Mouse (Mus musculus) hindbrain, embryonic 15.5 days (tissue): Measurements from ENCODE around the gene Krt79. TPM values are rescaled to one million over a fixed set of nuclear protein-coding genes. Genes with fewer than 3 reads are reported as not detected.

ENCODE experiments used
- ATAC-seq: fragments of 200-750 bp; cut with Nextera tagmentation; 2 replicates; pipeline ENCODE4 v1.8.0; 2017; ENCODE audit warnings: low read depth, moderate number of reproducible peaks, moderate TSS enrichment; ENCODE audit not compliant: low FRiP score
- H3K27ac ChIP-seq: fragments of 300-500 bp; sonication (generic); replicated peaks from 2 replicates; pipeline ENCODE4 v1.5.1; 2015; ENCODE audit warnings: mild to moderate bottlenecking, inconsistent platforms
- H3K27me3 ChIP-seq: fragments of 300-500 bp; sonication (generic); 2 replicates; pipeline ENCODE4 v1.6.1; 2015; ENCODE audit warnings: control low read depth, inconsistent platforms
- H3K36me3 ChIP-seq: fragments of 300-500 bp; sonication (generic); 2 replicates; pipeline ENCODE4 v1.6.1; 2015; ENCODE audit warnings: control low read depth, inconsistent platforms
- H3K4me1 ChIP-seq: fragments of 300-500 bp; sonication (generic); replicated peaks from 2 replicates; pipeline ENCODE4 v1.6.1; 2015; ENCODE audit warnings: control low read depth, inconsistent platforms
- H3K4me2 ChIP-seq: fragments of 300-500 bp; sonication (generic); 2 replicates; pipeline ENCODE4 v1.6.1; 2015; ENCODE audit warnings: moderate library complexity, mild to moderate bottlenecking, inconsistent platforms
- H3K4me3 ChIP-seq: fragments of 300-500 bp; sonication (generic); 2 replicates; pipeline ENCODE4 v1.5.1; 2015; ENCODE audit warnings: mild to moderate bottlenecking, inconsistent platforms
- H3K9ac ChIP-seq: fragments of 300-500 bp; sonication (generic); 2 replicates; pipeline ENCODE4 v1.6.1; 2015; ENCODE audit warnings: inconsistent platforms
- H3K9me3 ChIP-seq: fragments of 300-500 bp; sonication (generic); 2 replicates; pipeline ENCODE4 v1.6.1; 2016; ENCODE audit warnings: control low read depth, inconsistent platforms
- WGBS: fragments of 180-500 bp; shearing (Covaris S2); methylation state at CpG from one replicate; pipeline ENCODE4 v1.1.7; 2015; 5-methylcytosine and 5-hydroxymethylcytosine counted together
- polyA plus RNA-seq: library from polyadenylated mRNA; unstranded; fragments of >200 nt; fragmentation: Nextera tagmentation; extraction: Ambion mirVana; gene quantifications from 2 replicates; pipeline ENCODE4 v1.2.1, GENCODE M21; 2015

The Krt79 gene
- polyA plus RNA-seq: 0.41 and 0.70 TPM in 2 replicates

DNA sequence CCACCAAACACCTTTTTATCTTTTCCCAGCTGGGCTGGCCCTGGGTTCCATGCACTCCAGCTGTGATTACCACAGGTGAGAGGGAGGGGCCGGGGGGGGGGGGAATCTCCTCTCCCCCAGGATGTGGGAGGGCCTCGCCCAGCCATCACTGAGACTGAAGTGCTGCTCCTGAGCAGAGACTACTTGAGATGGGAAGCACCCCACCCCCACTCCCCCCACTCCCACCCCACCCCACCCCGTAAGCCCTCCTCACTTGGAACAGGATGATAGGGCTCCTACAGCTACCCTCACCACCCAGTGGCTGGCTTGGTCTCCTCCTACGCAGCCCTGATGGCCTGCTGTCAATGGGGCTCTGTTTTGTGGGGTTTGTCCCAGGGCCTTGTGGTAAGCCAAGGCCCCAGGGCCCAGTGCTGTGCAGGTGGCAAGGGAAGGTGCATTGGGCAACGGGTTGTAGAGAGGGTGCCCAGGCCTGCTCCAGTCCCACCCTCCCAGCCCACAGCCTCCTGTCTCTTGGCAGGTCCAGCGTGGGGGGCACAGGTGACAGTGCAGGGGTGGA lies at the start of gene Krt79:
TSS of gene Krt79 (minus strand) at position 51 of the 556 bp plus-strand sequence.
- ATAC-seq: no peak
- H3K4me3 ChIP-seq: no peak within 1 kb of the TSS
- H3K9me3 ChIP-seq: no peaks in the 10 kb centered on the region
- no peak within 1 kb of the TSS for H3K9ac ChIP-seq
- WGBS: 85% methylated on average over 6 of the region's 6 CpGs
- H3K4me2 ChIP-seq: no peak within 1 kb of the TSS
- no peaks in the 10 kb centered on the region for H3K27me3 ChIP-seq
- H3K4me1 ChIP-seq: peaks cover 5% of the 10 kb centered on the region; the same call in 1 of the 2 replicates
- no peaks in the 10 kb centered on the region for H3K36me3 ChIP-seq
- no peak within 1 kb of the TSS for H3K27ac ChIP-seq

DNA sequence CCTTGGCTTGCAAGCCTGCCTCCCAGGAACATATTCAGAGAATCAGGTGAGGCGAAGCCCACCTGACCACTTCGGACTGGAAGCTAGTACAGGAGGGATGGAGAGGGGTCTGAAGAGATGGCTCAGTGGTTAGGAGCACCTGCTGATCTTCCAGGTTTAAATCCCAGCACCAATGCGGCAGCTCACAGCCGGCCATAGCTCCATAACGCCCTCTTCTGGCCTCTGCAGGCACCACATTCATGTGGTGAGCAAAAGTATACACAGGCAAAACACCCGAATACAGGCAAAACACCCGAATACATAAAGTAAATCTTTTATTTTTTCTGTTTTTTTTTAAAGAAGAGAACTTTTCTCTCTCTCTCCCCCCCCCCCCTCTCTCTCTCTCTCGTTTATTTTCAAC lies 48.6 kb upstream of the Krt79 start:
- Histone ChIP-seq H3K9ac (no peak overlapping the region), H3K27ac (no peak overlapping the region), H3K4me1 (peaks cover 4% of the 10 kb centered on the region; the same call in 1 of the 2 replicates), H3K27me3 (peaks cover 8% of the 10 kb centered on the region; the same call in 1 of the 2 replicates), H3K36me3 (no peaks in the 10 kb centered on the region), H3K9me3 (no peaks in the 10 kb centered on the region), H3K4me2 (no peak overlapping the region), H3K4me3 (no peak overlapping the region)
- no peak for ATAC-seq
- 64% methylated on average over 8 of the region's 8 CpGs for WGBS

DNA sequence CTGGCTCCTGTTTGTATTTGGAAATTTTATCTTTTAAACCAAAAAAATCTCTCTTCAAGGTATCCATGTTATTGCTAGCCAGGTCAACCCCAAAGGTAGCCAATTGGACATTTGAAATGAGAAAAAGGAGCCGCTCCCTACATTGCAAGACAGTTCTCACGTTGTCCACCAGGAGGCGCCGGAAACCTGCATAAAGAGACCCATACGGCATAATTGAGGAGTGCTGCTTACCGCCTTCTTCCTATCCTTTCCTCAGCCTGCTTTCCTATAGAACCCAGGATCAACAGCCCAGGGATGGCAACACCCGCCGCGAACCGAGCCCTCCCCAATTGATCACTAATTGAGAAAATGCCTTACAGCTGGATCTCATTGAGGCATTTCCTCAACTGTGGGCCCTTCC lies 48.0 kb upstream of the Krt79 start:
- Histone ChIP-seq H3K9me3 (no peaks in the 10 kb centered on the region), H3K9ac (no peak overlapping the region), H3K4me2 (peak overlapping the region; percentile 36), H3K4me1 (peaks cover 6% of the 10 kb centered on the region; the same call in 1 of the 2 replicates), H3K27ac (no peak overlapping the region), H3K36me3 (no peaks in the 10 kb centered on the region), H3K4me3 (no peak overlapping the region), H3K27me3 (peaks cover 8% of the 10 kb centered on the region; the same call in 1 of the 2 replicates)
- WGBS: 0% methylated on average over 10 of the region's 10 CpGs
- ATAC-seq: no peak

DNA sequence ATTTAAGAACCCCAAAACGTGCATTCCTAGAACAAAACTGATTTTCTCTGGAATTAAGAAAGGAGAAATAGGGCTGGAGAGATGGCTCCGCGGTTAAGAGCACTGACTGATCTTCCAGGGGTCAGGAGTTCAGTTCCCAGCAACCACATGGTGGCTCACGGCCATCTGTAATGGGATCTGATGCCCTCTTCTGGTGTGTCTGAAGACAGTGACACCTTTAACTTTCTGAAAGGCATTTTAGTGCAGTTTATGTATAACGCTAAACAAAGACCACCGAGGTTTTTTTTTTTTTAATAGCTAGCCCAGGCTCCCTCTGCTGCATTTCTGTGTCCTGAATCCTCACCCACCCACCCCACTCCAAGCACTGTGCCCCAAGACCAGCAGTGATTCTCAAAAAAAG lies 44.6 kb upstream of the Krt79 start:
- Histone ChIP-seq H3K27ac (peak overlapping the region; percentile 39; the same call in 1 of the 2 replicates), H3K27me3 (0 out of 2 replicates have a peak, but pooled peaks cover 3% of the 10 kb centered on the region), H3K9ac (no peak overlapping the region), H3K4me1 (peaks cover 6% of the 10 kb centered on the region; the same call in 1 of the 2 replicates), H3K9me3 (no peaks in the 10 kb centered on the region), H3K4me3 (no peak overlapping the region), H3K4me2 (peak overlapping the region; percentile 56), H3K36me3 (no peaks in the 10 kb centered on the region)
- 20% methylated on average over 6 of the region's 6 CpGs for WGBS
- ATAC-seq: no peak

DNA sequence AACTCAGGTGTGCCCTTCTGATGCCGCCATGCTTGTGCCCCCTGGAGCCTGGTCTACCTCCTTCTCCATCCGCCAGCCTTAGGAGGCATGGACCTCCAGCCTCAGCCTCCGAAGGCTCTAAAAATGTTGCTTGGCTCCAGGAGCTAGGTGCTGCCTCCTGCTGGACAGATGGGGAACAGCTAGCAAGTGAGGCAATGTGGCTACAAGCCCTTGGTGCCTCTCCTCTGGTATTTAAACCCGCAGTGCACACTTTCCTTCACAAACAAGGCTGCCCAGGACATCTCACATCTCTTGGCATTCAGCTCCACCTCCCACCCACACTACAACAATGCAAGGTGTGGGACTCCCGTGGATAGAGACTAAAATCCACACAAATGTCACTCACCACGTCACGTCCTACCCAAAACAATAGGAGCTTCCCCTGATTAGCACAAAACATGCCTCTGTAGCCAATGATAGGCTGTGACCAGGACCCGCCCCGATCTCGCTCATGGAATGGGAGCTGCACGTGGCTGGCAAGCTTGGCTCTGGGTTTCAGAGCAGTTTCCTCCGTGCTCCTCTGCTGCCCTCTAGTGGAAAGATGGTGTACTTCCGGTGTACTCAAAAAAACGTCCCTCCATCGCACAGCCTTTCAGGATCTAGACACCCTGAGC lies 44.0 kb upstream of the Krt79 start:
- Histone ChIP-seq H3K9ac (peak overlapping the region; percentile 20; the same call in 1 of the 2 replicates), H3K27me3 (0 out of 2 replicates have a peak, but pooled peaks cover under 1% of the 10 kb centered on the region), H3K27ac (peak overlapping the region; percentile 89), H3K36me3 (no peaks in the 10 kb centered on the region), H3K4me1 (peaks cover 6% of the 10 kb centered on the region; the same call in 1 of the 2 replicates), H3K4me3 (peak overlapping the region; percentile 34), H3K9me3 (no peaks in the 10 kb centered on the region), H3K4me2 (peak overlapping the region; percentile 56)
- WGBS: 3% methylated on average over 15 of the region's 15 CpGs
- peak; percentile 96 for ATAC-seq

DNA sequence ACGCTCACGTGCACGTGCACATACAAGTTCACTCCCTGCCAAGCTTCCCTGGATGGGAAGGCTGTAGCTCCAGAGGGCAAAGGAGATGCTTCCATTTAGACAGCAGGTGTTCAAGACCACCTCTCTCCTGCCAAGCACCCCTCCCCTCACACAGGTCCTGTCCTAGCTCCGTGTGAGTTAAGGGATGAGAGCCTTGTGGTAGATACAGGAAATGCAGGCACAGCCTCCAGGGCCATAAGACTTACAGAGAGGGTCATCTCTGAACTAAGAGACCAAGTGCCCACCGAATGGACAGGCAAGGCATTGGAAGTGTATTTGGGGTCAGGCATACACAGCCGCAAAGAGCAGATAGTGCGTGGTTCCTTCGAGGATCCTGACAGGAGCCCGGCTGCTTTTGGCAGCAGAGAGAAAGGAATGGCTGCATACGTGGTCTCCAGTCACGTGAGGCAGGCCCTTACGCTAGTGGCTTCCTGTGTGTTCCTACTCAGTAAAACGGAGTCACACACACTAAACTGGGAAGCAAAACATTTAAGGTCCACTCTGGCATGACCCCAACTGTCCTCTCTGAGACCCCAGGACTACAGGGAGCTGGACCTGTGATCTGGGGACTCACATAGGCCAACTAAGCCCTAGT lies 43.3 kb upstream of the Krt79 start:
- no peak for ATAC-seq
- Histone ChIP-seq H3K4me3 (peak overlapping the region; percentile 34), H3K27ac (peak overlapping the region; percentile 89), H3K9ac (no peak overlapping the region), H3K27me3 (no peaks in the 10 kb centered on the region), H3K4me1 (peaks cover 6% of the 10 kb centered on the region; the same call in 1 of the 2 replicates), H3K4me2 (peak overlapping the region; percentile 56), H3K9me3 (no peaks in the 10 kb centered on the region), H3K36me3 (no peaks in the 10 kb centered on the region)
- 79% methylated on average over 13 of the region's 13 CpGs for WGBS

DNA sequence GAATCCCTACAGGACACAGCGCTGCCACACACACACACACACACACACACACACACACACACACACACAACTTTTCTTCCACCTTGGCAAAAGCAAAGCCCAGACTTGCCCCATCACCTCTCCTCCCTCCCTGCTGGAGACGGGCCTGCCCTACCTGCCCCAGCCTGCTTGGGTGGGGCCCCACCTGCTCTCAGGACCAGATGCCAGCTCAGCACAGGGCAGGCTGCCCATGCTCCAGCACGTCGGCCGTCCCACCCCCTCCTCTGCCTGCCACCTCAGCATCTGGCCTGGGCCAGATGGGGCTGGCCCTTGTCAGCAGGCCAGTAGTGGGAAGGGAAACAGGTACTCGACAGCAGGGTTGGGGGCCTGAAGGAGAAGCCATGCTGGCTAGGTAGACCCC lies 40.7 kb upstream of the Krt79 start:
- no peak overlapping the region for H3K9ac ChIP-seq

DNA sequence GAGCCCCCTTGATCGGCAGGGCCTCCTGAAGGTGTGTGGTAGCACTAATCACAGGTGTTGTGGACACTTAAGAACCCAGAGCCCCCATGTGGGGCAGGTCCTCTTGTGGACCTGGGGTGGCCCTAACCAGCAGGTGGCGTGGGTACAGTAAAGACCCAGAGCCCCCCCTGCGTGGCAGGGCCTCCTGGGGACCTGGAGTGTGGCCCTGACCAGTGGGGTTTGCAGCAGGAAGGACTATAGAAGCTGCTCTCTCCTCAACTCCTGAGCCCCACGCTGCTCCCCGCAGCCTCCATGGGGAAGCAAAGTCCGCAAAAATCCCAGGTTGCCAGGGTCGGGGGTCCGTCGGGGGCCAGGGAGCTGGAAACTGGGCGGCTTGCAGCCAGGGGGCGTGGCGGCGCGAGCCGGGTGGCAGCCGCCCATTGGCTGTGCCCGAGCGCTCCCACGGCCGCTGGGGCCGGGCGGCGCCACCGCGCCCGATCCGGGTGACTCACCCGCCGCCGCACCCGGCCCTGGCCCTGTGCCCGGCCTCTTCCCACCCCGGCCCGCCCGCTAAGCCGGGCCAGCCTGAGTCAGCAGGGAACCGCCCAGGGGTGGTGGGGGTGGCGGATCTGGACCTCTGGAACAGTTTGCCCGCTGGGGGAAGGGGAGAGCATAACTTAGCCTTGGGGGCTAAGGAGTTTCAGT lies 37.1 kb upstream of the Krt79 start:
- Histone ChIP-seq H3K4me1 (peaks cover 12% of the 10 kb centered on the region), H3K36me3 (no peaks in the 10 kb centered on the region), H3K9me3 (no peaks in the 10 kb centered on the region), H3K27me3 (no peaks in the 10 kb centered on the region), H3K4me2 (peak overlapping the region; percentile 80), H3K27ac (peak overlapping the region; percentile 30), H3K4me3 (peak overlapping the region; percentile 37), H3K9ac (peak overlapping the region; percentile 39)
- 3% methylated on average over 39 of the region's 39 CpGs for WGBS
- ATAC-seq: peak; percentile 59

More for the DNA sequence above, 40.7 kb upstream of the Krt79 start:
- Histone ChIP-seq H3K4me3 (no peak overlapping the region), H3K36me3 (no peaks in the 10 kb centered on the region), H3K4me2 (no peak overlapping the region), H3K27me3 (no peaks in the 10 kb centered on the region), H3K9me3 (no peaks in the 10 kb centered on the region), H3K27ac (no peak overlapping the region), H3K4me1 (peaks cover 16% of the 10 kb centered on the region)
- no peak for ATAC-seq
- WGBS: 75% methylated on average over 6 of the region's 6 CpGs

DNA sequence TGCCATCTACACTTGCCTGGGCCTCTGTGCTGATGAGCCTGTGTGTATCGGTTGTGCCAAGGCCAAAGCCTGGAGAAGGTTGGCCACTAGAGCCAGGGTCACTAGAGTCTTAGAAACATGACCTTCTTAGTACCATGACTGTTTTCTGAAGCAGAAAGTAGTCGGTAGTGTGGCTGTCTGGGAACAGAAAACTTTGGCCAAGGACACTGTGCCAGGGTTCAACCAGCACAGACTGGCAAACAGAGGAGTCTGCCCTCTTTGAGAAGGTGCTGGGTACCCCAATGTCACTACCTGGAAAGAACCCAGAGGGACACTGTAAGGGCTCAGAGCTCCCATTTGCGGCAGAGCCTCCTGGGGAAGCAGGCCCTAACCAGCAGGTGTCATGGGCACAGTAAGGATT lies 36.5 kb upstream of the Krt79 start:
- H3K9ac ChIP-seq: no peak overlapping the region
- ATAC-seq: no peak
- H3K27ac ChIP-seq: no peak overlapping the region; the same call in 1 of the 2 replicates

DNA sequence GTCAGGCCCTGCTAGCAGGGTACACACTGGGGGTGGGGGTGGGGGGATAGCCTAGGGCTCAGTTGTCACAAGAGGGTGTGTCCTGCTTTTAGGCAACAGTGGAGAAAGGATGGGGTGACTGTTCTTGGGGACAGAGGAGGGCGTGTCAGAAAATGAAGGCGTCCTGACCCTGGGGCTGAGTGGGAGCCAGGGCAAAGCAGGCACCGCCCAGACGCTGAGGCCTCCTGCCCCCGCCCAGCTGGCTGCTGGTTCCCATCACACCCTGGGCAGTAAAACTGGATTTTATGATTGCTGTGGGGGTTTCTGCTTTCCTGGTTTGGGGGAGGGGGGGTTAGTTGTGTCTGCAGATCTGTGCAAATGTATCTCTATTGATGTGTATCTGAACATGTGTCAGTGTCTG lies 35.9 kb upstream of the Krt79 start:
- Histone ChIP-seq H3K9ac (no peak overlapping the region), H3K27ac (no peak overlapping the region), H3K4me2 (no peak overlapping the region), H3K36me3 (no peaks in the 10 kb centered on the region), H3K27me3 (no peaks in the 10 kb centered on the region), H3K4me3 (no peak overlapping the region), H3K9me3 (no peaks in the 10 kb centered on the region), H3K4me1 (peaks cover 12% of the 10 kb centered on the region)
- no peak for ATAC-seq
- WGBS: 58% methylated on average over 5 of the region's 5 CpGs

More for the DNA sequence above, 36.5 kb upstream of the Krt79 start:
- H3K9me3 ChIP-seq: no peaks in the 10 kb centered on the region
- WGBS: 57% methylated on average over 3 of the region's 3 CpGs
- H3K4me3 ChIP-seq: no peak overlapping the region
- no peaks in the 10 kb centered on the region for H3K36me3 ChIP-seq
- H3K4me2 ChIP-seq: peak overlapping the region; percentile 80
- no peaks in the 10 kb centered on the region for H3K27me3 ChIP-seq
- peaks cover 12% of the 10 kb centered on the region for H3K4me1 ChIP-seq

DNA sequence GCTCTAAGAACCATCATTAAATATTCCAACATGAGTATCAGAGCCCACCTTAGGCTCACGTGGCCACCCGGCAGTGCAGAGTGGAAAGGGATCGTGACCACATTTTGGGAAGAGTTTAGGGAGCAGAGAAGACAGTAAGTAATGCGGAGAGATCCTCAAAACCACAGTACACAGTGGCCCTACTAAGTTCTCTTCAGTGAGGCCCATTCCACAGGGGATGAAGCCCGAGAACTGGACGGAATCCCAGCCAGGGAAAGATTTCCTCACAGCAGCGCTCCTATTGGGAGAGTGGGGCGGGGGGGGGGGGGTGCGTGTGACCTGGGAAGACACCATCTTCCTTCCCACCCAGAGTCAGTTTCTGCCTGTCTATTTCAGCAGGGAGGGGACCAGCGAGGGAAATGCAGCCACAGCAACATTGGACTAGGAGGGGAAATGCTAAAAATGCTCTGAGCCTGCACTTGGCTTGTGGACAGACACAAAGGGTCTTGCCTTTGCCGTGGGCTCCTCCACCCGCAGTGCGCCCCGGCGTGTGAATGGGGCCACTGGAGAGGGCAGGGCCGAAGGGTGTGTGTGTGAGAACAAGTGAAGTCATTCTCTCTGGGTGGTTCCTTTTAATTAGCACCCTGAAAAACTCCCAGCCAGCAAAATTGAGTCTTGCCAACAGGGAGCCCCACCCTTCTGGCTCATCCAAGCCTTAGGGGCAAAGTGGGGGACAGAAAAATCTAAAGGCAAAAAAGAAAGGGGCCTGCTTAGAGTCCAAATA lies 34.1 kb upstream of the Krt79 start:
- WGBS: 57% methylated on average over 16 of the region's 16 CpGs
- H3K9me3 ChIP-seq: no peaks in the 10 kb centered on the region
- peaks cover 12% of the 10 kb centered on the region for H3K4me1 ChIP-seq
- H3K9ac ChIP-seq: no peak overlapping the region
- H3K4me2 ChIP-seq: no peak overlapping the region
- H3K36me3 ChIP-seq: no peaks in the 10 kb centered on the region
- no peak overlapping the region for H3K27ac ChIP-seq
- H3K4me3 ChIP-seq: no peak overlapping the region
- no peaks in the 10 kb centered on the region for H3K27me3 ChIP-seq
- no peak for ATAC-seq
